Mouse (Mus musculus) midbrain, embryonic 12.5 days (tissue): ENCODE data around the gene Gm28308. TPM values are rescaled to one million over a fixed set of nuclear protein-coding genes. Genes with fewer than 3 reads are reported as not detected.
A peak's percentile ranks its signal among the peaks of the same experiment; 100 is the strongest.

Experiments used
- ATAC-seq: fragments of 200-750 bp; cut with Nextera tagmentation; 2 replicates; pipeline ENCODE4 v1.8.0; 2017; ENCODE audit warnings: low read depth, moderate TSS enrichment, moderate library complexity; ENCODE audit not compliant: low FRiP score
- H3K27ac ChIP-seq: fragments of 300-500 bp; sonication (generic); replicated peaks from 2 replicates; pipeline ENCODE4 v1.5.1; 2016; ENCODE audit warnings: mild to moderate bottlenecking
- H3K27me3 ChIP-seq: fragments of 300-500 bp; sonication (generic); 2 replicates; pipeline ENCODE4 v1.6.1; 2016; ENCODE audit warnings: mild to moderate bottlenecking
- H3K36me3 ChIP-seq: fragments of 300-500 bp; sonication (generic); 2 replicates; pipeline ENCODE4 v1.6.1; 2016
- H3K4me1 ChIP-seq: fragments of 300-500 bp; sonication (generic); 2 replicates; pipeline ENCODE4 v1.6.1; 2016
- H3K4me2 ChIP-seq: fragments of 300-500 bp; sonication (generic); replicated peaks from 2 replicates; pipeline ENCODE4 v1.6.1; 2016; ENCODE audit warnings: mild to moderate bottlenecking, moderate library complexity
- H3K4me3 ChIP-seq: fragments of 300-500 bp; sonication (generic); 2 replicates; pipeline ENCODE4 v1.5.1; 2016; ENCODE audit warnings: mild to moderate bottlenecking
- H3K9ac ChIP-seq: fragments of 300-500 bp; sonication (generic); replicated peaks from 2 replicates; pipeline ENCODE4 v1.6.1; 2016; ENCODE audit warnings: mild to moderate bottlenecking, moderate library complexity
- H3K9me3 ChIP-seq: fragments of 300-500 bp; sonication (generic); 2 replicates; pipeline ENCODE4 v1.6.1; 2016; ENCODE audit warnings: mild to moderate bottlenecking
- WGBS: fragments of 180-500 bp; shearing (Covaris S2); methylation state at CpG from one replicate; pipeline ENCODE4 v1.1.7; 2016; 5-methylcytosine and 5-hydroxymethylcytosine counted together
- polyA plus RNA-seq: library from polyadenylated mRNA; unstranded; fragments of >200 nt; fragmentation: Nextera tagmentation; extraction: Ambion mirVana; gene quantifications from 2 replicates; pipeline ENCODE4 v1.2.1, GENCODE M21; 2016

Gene Gm28308
- polyA plus RNA-seq, 1 experiment from 2014 or later = not detected

DNA sequence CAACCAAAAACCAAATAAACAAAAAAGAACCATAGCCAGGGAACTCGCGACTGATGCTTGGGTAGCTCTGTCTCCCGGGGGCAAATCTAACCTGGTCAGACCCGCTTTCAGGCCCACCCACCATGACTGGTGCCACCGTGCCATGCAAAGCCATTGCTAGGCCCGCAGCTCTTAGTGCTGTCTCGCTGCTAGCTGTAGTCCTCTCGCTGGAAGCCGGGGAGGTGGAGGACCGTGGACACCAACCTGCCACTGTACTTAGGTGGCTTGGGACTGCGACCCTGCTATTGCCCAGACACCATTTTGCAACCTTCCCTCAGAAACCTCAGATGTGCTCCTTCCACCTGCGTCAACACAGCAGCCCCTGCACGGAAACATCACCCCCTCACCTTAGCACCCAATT is 1.2 kb downstream of the Gm28308 start:
- H3K27ac ChIP-seq = no peak overlapping the region
- no peak overlapping the region for H3K4me3 ChIP-seq
- no peak overlapping the region for H3K9ac ChIP-seq
- WGBS = 4% methylated on average over 13 of the region's 13 CpGs
- no peaks in the 10 kb centered on the region for H3K9me3 ChIP-seq
- H3K27me3 ChIP-seq = peaks cover 98% of the 10 kb centered on the region
- H3K36me3 ChIP-seq = no peaks in the 10 kb centered on the region
- no peak overlapping the region for H3K4me2 ChIP-seq
- no peak for ATAC-seq
- H3K4me1 ChIP-seq = peaks cover 10% of the 10 kb centered on the region

DNA sequence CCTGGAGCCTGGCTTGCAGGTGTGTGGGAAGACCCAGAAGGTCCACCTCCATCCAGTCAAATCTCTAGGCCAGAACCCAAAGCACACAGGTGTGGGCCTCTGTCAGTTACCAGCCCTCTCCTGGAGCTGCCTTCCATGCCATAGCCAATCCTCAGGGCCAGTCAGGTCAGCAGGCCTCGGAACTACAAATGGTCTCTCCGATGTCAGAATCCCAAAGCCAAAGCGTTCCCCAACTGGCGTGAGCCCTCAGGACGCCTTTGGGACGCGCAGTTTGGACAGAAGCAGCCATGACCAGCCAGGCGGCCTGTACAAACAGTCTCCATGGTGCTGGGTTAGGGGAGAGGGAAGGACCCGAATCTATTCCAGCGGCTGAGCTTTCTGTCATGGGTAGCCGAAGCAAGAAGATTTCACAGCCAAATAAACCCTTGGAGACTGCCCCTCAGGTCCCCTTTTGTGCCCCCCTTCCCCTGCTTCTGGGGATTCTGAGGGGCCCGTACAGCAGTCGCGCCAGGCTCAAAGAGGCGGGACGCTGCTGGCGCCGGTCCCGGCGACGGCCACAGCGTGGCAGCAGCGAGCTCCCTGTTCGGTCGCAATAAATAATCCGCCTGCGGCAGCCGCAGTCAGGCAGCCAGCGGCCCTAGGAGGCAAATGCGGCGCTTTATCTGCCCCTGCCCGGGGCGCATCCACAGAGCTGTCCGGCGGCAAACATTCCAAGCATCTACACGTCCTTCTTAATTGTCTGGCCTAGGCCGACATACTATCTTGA is 1.8 kb downstream of the Gm28308 start:
- H3K9ac ChIP-seq = no peak overlapping the region
- H3K4me2 ChIP-seq = no peak overlapping the region
- no peak overlapping the region for H3K4me3 ChIP-seq
- no peak overlapping the region for H3K27ac ChIP-seq
- ATAC-seq = peak; percentile 34
- WGBS = under 1% methylated on average over 37 of the region's 37 CpGs
- no peaks in the 10 kb centered on the region for H3K9me3 ChIP-seq
- peaks cover 8% of the 10 kb centered on the region; the same call in 1 of the 2 replicates for H3K4me1 ChIP-seq
- peaks cover 98% of the 10 kb centered on the region for H3K27me3 ChIP-seq
- no peaks in the 10 kb centered on the region for H3K36me3 ChIP-seq

DNA sequence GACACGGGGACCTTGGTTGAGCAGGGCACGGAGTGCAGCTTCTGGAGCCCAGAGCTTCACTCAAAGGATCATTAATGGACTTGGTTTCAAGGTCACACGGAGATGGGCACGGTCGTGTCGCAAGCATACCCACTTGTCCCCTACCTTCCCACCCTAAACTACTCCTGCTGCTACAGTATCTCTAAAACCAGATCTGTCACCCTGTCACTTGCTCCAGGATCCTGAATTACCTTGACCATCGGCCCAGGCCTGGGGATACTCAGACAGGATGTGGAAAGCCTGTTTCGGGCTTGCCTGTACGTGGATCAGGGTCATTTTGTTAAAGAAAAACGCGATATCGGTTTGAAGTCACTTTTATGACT is 3.5 kb downstream of the Gm28308 start:
- Histone ChIP-seq H3K9ac (no peak overlapping the region), H3K4me1 (peaks cover 8% of the 10 kb centered on the region; the same call in 1 of the 2 replicates), H3K4me2 (no peak overlapping the region), H3K9me3 (no peaks in the 10 kb centered on the region), H3K27ac (no peak overlapping the region), H3K27me3 (peaks cover 98% of the 10 kb centered on the region), H3K36me3 (no peaks in the 10 kb centered on the region), H3K4me3 (no peak overlapping the region)
- WGBS = 9% methylated on average over 12 of the region's 12 CpGs
- no peak for ATAC-seq

DNA sequence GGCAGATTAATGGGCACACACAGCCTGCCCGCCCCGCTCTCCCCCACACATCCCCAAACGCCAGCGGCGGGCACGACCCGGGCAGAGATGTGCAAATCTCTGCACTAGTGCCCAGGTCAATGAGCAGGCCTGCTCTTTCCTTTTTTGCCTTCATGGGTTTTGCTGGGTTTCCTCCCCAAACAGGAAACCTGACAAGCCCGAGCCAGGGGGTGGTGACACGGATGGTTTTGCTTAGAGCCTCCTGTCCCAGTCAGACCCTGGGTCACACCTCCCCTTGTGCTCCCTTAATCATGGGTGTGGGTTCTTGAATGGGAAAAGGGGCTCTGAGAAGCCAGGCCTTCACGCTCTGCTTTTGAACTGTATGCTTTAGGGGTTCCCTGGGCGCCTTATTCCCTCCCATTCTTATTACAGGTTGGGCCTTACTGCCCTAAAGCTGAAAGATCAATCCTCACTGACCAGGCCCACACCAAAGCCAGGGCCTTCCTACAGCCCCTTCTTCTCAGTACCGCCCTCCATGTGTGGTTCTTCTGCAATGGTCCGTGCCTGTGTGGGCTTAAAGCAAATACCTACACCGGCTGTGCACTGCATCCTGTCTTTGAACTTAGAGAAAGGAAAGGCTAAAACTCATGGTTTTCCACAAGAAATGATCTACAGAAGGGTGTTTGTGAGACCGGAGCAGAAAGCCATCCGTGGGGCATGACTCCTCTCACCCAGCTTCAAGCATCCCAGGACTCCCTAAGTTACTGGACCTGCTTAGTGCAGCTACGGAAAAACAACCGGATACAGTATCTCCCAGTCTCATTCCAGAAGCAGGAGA is 4.1 kb downstream of the Gm28308 start:
- H3K9ac ChIP-seq = no peak overlapping the region
- H3K27ac ChIP-seq = no peak overlapping the region
- ATAC-seq = no peak
- H3K4me2 ChIP-seq = peak overlapping the region; percentile 13; the same call in 1 of the 2 replicates
- peaks cover 14% of the 10 kb centered on the region; the same call in 1 of the 2 replicates for H3K4me1 ChIP-seq
- H3K4me3 ChIP-seq = 0 out of 2 replicates have a peak overlapping the region, but pooled peaks have one; percentile 13
- peaks cover 98% of the 10 kb centered on the region for H3K27me3 ChIP-seq
- H3K36me3 ChIP-seq = no peaks in the 10 kb centered on the region
- WGBS = 5% methylated on average over 18 of the region's 18 CpGs
- H3K9me3 ChIP-seq = no peaks in the 10 kb centered on the region

DNA sequence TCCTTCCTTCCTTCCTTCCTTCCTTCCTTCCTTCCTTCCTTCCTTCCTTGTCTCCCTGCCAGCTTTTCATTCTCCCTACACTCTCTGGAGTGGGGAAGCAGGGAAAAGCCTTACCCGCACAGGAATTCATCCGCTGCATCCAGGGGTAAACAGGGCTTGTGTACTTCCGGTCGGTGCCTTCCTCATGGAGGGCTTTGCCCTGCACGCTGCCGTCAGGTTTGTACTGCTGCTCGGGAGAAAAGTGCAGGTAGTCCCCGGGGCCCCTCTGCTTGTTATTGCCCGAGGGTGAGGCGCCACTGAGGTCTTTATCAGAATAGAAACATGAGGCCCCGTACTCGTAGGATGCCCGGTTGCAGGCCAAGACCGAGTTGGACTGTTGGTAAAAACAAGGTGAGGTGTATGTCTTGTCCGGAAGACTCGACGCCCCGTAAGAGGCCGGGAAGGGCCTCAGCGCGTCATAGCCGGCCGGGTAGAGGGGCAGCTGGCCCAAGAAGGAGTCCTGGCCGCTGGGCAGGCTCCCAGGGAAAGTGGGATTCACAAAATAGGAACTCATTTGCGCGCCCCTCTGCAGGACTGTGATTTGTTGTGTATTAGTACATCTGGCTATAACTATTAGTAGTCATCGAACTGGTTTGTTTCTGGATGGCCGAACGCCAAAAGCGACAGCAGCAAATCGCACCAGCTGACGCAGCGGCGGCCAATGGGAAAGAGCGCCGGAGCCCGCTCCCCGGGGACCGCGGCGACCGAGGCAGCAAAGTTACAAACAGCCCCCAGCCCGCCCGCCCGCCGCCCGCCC is 4.9 kb downstream of the Gm28308 start, which contains the start of gene Hoxa6:
Gene Hoxa6 (minus strand): TSS at position 651 of the 796 bp plus-strand sequence.
- no peak within 1 kb of the TSS for H3K9ac ChIP-seq
- 1% methylated on average over 47 of the region's 47 CpGs for WGBS

DNA sequence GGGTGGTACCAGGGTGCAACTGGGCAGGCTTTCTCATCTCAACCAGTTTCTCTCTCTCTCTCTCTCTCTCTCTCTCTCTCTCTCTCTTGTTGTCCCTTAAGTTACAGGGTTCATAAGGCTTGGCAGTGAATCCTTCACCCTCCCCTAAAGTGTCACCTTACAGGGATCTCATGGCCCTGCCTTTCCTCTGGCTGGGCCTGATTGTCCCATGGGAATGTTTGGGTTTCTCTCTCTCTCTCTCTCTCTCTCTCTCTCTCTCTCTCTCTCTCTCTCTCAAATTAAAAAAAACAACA is 5.5 kb downstream of the Gm28308 start:
- H3K4me3 ChIP-seq = no peak overlapping the region
- ATAC-seq = no peak
- no peak overlapping the region for H3K4me2 ChIP-seq
- no peaks in the 10 kb centered on the region for H3K9me3 ChIP-seq
- H3K4me1 ChIP-seq = peaks cover 17% of the 10 kb centered on the region; the same call in 1 of the 2 replicates
- no peaks in the 10 kb centered on the region for H3K36me3 ChIP-seq
- no peak overlapping the region for H3K9ac ChIP-seq
- no peak overlapping the region for H3K27ac ChIP-seq
- H3K27me3 ChIP-seq = peaks cover 99% of the 10 kb centered on the region

More for the DNA sequence above, 4.9 kb downstream of the Gm28308 start, which contains the start of gene Hoxa6:
- no peak for ATAC-seq
- Histone ChIP-seq H3K9me3 (no peaks in the 10 kb centered on the region), H3K4me3 (0 out of 2 replicates have a peak within 1 kb of the TSS, but pooled peaks have one; percentile 13), H3K27me3 (peaks cover 99% of the 10 kb centered on the region), H3K4me2 (peak within 1 kb of the TSS; percentile 13; the same call in 1 of the 2 replicates), H3K4me1 (peaks cover 17% of the 10 kb centered on the region; the same call in 1 of the 2 replicates), H3K36me3 (no peaks in the 10 kb centered on the region), H3K27ac (no peak within 1 kb of the TSS)

DNA sequence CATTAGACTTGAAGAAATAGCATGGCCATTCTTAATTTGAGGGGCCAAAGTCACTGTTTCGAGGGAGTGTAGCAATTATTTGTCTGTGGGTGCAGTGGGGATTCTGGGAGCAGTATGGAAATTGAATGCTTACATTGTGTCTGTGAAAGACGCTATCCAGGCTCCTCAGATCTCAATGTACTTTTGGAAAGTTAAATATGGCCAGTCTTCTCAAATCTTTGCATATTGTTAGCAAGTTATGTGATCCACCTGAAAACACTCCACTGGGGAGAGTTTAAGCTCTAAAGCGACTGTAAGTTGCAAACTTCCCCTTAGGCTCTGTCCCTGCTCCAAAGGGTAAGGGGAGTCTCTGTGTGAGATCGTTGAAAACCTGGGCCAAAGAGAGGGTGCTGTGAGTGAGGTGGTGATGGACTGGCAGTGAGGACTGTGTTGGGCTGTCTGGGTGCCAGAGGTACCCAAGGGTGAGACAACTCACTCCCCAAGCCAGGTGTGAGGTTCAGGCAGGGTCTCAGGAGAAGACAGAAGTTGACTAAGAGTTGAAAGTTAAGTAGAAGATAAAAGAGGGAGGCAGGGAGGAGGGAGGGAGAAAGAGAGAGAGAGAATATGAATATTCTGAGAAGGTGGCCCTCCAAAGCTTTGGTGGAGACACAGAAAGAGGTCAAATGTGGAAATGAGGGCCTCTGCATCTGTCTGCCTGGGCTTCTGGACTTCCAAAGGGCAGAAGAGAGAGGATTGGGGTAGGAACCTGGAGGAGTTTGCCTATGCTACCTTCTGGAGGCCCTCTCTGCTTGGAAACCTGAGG is 6.1 kb downstream of the Gm28308 start:
- Histone ChIP-seq H3K4me3 (no peak overlapping the region), H3K4me1 (peaks cover 17% of the 10 kb centered on the region; the same call in 1 of the 2 replicates), H3K36me3 (no peaks in the 10 kb centered on the region), H3K4me2 (no peak overlapping the region), H3K9me3 (no peaks in the 10 kb centered on the region), H3K27me3 (peaks cover 98% of the 10 kb centered on the region), H3K9ac (no peak overlapping the region), H3K27ac (no peak overlapping the region)
- 3% methylated on average over 4 of the region's 4 CpGs for WGBS
- no peak for ATAC-seq

DNA sequence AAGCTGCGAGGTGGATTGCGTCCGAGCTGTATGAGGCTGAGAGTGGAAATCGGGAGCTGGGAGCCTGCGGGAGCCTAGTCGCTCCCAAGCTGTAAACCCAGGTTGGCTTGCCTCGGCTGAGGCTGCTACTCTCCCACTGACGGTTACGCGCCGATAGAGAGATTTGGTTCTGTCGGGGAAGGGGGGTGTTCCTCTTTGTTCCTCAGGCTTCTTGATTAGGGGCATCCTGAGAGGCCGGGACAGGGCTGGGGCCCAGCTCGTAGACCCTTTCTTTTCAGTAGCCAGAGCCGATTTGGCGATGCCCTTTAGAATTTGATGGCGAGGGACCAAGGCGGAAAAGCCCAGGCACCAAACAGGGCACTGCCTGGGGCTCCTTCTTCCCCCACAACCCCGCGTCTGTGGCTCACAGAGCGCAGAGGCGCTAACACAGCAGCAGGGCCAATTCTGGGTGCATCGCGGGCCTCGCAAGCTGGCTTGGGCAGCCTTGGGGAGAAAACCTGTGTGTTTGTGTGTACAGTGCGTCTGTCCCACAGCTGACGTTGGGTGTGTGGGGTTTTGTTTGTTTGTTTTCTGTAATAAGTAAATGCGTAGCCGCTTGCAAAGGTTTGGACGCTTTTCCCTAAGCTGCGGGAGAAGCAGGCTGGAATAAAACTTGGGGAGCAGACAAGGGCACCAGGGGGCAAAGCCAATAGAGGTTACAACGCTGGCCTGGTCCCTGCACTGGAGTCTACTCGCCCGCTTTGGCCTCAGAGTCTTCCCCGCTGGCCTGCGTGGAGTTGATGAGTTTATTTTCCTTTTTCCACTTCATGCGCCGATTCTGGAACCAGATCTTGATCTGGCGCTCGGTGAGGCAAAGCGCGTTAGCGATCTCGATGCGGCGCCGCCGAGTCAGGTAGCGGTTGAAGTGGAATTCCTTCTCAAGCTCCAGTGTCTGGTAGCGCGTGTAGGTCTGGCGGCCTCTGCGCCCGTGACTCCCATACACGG is 7.2 kb downstream of the Gm28308 start:
- Histone ChIP-seq H3K27ac (no peak overlapping the region), H3K9me3 (no peaks in the 10 kb centered on the region), H3K4me2 (no peak overlapping the region), H3K4me3 (no peak overlapping the region), H3K9ac (no peak overlapping the region), H3K27me3 (peaks cover 98% of the 10 kb centered on the region), H3K4me1 (peaks cover 14% of the 10 kb centered on the region; the same call in 1 of the 2 replicates), H3K36me3 (no peaks in the 10 kb centered on the region)
- no peak for ATAC-seq
- under 1% methylated on average over 55 of the region's 55 CpGs for WGBS

DNA sequence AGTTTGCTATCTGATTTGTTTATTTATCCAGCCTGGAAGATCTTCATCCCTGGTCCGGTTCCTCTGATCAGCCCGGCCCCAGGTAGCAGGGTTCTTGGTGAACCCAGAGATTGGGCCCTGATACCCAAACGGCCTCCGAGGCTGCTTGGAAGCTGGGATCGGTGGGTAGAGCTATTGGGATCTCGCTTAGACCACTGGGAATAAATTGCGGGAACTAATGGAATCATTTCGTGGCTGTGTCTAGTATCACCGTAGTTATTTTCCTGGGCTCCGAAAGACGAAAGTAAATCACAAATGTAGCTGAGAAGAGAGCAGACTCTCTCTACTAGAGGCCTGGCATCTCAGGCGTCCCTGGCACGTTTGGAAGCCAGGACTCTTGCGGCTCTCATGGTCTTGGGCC is 7.9 kb downstream of the Gm28308 start:
- no peak overlapping the region for H3K27ac ChIP-seq
- ATAC-seq = no peak
- no peak overlapping the region for H3K4me3 ChIP-seq
- H3K9me3 ChIP-seq = no peaks in the 10 kb centered on the region
- H3K27me3 ChIP-seq = peaks cover 99% of the 10 kb centered on the region
- no peaks in the 10 kb centered on the region for H3K36me3 ChIP-seq
- 5% methylated on average over 14 of the region's 14 CpGs for WGBS
- no peak overlapping the region for H3K9ac ChIP-seq
- no peak overlapping the region for H3K4me2 ChIP-seq
- H3K4me1 ChIP-seq = peaks cover 14% of the 10 kb centered on the region; the same call in 1 of the 2 replicates

DNA sequence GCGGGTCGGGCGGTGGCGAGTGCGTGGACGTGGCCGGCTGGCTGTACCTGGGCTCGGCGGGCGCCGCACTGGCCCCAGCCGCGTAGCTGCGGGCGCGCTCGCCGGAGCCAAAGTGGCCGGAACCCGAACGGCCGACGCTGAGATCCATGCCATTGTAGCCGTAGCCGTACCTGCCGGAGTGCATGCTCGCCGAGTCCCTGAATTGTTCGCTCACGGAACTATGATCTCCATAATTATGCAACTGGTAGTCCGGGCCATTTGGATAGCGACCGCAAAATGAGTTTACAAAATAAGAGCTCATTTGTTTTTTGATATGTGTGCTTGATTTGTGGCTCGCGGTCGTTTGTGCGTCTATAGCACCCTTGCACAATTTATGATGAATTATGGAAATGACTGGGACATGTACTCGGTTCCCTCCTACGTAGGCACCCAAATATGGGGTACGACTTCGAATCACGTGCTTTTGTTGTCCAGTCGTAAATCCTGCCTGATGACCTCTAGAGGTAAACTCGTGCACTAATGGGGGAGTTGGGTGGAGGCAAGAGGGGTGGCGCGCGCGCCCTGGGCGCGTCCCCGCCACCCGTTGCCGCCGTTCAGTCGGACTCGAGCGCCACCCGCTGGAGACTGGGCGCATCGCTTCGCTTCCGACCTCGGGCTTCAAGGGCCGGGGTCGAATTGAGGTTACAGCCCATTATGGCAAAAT is 8.9 kb downstream of the Gm28308 start, which contains the start of gene Hoxa5:
Gene Hoxa5 (minus strand): TSS at position 538 of the 703 bp plus-strand sequence.
- H3K9me3 ChIP-seq = no peaks in the 10 kb centered on the region
- H3K27me3 ChIP-seq = peaks cover 99% of the 10 kb centered on the region
- peak within 1 kb of the TSS; percentile 28 for H3K4me3 ChIP-seq
- WGBS = under 1% methylated on average over 65 of the region's 65 CpGs
- H3K36me3 ChIP-seq = no peaks in the 10 kb centered on the region
- no peak within 1 kb of the TSS for H3K9ac ChIP-seq
- H3K4me2 ChIP-seq = peak within 1 kb of the TSS; percentile 32
- H3K4me1 ChIP-seq = peaks cover 14% of the 10 kb centered on the region; the same call in 1 of the 2 replicates
- H3K27ac ChIP-seq = no peak within 1 kb of the TSS
- ATAC-seq = no peak
